Mouse (Mus musculus) yolk sac, embryonic 10.5 days (tissue): ENCODE measurements around the gene Rccd1.

Experiments used
- DNase-seq: peaks from one replicate; pipeline ENCODE4 v3.0.0-alpha.2; 2017; ENCODE audit warnings: low spot score

Rccd1 gene

GRCm38 (mm10) chr7:80324043-80324815 lies at the start of gene Rccd1:
Rccd1 (minus strand) TSS chr7:80324454.
- peak; percentile 97 for DNase-seq

DNA sequence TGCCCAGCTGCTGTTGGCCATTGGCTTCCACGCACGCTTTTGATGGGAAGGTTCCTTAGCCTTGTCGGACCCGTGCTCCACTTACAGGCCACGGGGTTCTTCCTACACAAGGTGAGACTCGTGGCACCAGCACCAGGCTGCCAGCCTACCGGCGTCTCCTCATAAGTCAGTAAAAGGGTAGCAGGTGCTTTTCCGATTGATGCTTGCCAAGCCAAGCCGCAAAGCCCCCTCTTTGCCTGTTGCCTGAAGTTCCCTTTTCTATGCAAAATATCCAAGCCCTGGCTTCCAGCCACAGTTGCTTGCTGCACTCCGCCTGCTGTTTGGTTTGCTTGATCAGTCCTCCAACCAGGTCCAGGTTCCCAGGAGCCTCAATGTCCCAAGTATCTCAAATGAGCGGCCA lies 49.6 kb upstream of the Rccd1 start:
- DNase-seq = no peak

DNA sequence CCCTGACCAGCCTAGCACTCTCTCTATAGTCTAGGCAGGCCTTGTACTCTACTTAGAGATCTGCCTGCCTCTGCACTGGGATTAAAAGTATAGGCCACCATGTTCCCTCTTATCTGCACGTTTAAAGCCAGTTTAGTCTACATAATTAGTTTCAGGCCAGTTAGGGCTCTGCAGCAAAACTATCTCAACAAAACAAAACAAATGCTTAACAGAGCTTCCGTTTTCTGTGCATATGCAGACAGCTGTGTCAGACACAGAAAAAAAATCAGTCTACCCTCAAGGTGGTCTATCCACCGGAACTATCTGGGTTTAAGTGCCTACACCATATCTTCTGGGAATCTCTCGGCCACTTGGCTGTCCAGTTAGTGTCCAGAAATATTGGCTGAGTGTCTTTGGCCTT lies 49.1 kb upstream of the Rccd1 start:
- no peak for DNase-seq

DNA sequence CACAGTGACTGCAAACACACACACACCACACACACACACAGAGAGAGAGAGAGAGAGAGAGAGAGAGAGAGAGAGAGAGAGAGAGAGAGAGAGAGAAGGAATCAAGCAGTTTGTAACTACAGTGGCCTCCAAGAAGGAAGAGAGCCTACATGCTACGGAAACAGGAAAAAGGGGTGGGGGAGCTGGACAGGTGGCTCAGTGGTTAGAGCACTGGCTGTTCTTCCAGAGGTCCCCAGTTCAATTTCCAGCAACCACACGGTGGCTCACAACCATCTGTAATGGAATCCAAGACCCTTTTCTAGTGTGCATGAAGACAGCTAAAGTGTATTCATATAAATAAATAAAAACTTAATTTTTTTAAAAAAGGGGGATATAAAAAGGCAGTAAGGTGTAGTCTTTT lies 48.4 kb upstream of the Rccd1 start:
- no peak for DNase-seq

- no peak for DNase-seq
These were observed 47.9 kb upstream of the Rccd1 start for GRCm38 (mm10) chr7:80372166-80372565.

GRCm38 (mm10) chr7:80371041-80371751 lies 46.9 kb upstream of the Rccd1 start, which contains the start of gene Man2a2:
Man2a2 (minus strand) TSS chr7:80371375.
- DNase-seq = peak; percentile 41

DNA sequence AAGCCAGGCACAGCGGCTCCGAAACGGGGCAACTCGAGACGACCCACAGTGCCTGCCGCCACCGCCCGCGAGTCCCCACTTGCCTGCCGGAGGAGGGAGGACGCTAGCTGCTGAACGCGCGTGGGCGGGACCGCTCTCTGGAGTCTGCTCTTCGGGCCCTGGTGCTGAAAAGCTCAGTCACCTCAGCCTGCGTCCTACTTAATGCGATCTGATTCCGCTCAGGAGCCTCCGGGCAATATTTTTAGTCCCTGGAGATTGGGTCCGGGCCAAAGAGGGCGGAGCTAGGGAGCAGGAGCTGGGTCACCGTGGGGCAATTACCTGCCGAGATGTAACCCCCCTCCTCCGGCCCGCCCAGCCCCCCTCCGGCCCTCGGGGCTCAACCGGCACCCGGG lies 46.4 kb upstream of the Rccd1 start:
- peak; percentile 68 for DNase-seq

- DNase-seq = no peak
These were observed 45.7 kb upstream of the Rccd1 start for GRCm38 (mm10) chr7:80369967-80370431.

DNA sequence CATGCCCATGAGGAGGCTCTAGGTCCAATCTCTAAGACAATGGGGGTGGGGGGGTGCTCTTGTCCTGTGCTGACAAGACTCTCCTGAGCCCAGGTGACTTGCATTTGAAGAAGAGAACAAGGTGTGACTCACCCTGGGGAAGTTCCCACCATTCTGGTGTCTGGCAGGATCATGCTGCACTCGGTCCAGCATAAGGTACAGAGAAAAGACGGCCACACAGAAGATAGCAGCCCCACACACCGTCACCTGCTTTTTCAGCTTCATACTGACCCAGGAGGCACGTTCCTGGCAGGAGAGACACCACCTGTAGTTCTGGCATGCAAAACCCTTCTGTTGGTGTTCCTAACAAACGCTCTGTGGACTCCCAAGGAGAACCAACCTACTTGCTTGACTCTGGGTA lies 45.2 kb upstream of the Rccd1 start:
- no peak for DNase-seq

DNA sequence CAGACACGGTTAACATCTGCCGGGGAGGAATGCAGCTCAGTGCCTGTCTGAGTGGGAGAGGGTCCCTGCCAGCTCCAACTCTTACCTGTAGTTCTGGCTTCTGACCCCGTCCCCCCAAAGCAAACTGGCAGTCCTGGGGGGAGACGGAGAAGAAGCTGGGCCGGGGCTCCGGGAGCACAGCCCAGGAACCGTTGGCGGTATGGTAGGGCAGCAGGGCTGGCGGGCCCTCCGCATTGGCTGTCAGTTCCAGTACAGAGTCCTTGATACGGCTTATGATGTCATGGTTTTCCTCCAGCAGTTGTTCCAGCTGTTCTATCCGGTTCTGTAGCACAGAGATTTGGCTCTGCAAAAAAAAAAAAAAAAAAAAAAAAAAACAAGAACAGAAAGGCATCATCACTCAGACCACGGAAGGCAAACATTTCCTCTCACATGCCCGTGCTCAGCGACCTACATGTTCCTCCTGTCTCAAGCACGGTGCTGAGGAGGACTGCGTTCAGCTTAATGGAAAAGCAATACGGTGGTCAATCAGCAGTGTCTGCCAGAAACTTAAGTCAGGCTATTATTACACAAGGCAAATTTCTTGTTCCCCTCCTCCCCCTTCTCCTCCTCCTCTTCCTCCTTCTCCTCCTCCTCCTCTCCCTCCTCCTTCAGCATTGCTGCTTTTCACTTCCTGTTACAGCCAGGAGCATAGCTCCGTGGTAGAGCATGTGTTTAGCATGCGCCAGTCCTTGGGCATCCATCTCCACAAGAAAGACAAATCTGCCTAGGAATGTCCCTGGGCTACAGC lies 44.6 kb upstream of the Rccd1 start:
- DNase-seq = no peak

DNA sequence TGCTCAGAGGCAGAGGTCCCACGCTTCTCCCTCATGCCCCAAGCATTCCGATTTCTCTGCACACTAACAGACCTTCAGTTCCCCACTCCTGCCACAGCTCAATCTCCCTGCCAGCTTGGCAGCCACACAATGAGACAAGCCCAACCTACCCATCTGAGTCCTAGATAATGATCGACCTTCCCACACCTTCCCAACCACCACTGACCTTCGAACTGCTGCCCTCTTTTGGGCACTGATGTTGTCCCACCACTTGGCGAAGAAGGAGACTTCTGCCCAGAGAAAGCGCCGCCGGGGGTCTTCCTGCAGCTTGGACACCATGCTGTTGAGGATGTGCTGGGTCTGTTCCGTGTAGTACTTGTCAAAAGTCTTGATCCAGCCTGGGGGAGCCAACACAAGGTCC lies 43.8 kb upstream of the Rccd1 start:
- DNase-seq = no peak

GRCm38 (mm10) chr7:80367232-80367631 lies 43.0 kb upstream of the Rccd1 start:
- no peak for DNase-seq

GRCm38 (mm10) chr7:80365759-80366158 lies 41.5 kb upstream of the Rccd1 start:
- no peak for DNase-seq

DNA sequence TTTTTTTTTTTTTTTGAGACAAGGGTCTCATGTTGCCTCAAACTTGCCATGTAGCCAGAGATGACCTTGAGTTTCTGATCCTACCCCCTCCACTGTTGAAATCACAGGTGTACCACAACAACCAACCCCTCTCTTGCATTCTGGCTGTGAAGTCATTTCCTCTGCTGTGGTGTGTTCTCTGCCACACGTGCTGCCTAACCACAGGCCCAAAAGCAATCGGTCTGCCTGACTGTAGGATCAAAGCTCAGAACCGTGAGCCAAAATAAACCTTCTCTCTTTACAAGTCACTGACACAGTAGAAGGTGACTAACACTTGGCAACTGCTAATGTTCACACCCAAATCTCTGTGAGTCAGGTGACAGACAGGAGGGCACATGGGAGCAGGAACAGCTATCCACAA lies 36.2 kb upstream of the Rccd1 start:
- DNase-seq = no peak

DNA sequence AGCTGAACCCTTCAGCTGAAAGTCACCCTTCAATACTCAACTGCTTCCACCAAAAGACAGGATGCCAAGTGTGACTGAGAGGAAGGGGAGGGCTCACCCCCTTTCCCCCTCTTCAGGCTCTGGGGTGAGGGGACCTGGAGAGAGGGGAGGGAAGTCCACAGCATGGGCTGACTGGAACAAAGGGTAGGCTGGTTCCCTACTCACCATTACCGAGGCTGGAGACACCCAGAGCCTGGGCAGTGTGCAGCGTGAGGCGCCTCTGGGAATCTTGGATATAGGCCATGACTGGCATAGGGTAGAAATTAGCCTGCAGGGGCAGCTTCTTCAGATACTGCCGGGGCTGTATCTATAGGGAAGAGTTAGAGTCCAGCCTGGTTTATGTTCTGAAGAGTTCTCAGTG lies 33.8 kb upstream of the Rccd1 start:
- DNase-seq = no peak

- DNase-seq = no peak
These were observed 32.9 kb upstream of the Rccd1 start for GRCm38 (mm10) chr7:80357156-80357555.

DNA sequence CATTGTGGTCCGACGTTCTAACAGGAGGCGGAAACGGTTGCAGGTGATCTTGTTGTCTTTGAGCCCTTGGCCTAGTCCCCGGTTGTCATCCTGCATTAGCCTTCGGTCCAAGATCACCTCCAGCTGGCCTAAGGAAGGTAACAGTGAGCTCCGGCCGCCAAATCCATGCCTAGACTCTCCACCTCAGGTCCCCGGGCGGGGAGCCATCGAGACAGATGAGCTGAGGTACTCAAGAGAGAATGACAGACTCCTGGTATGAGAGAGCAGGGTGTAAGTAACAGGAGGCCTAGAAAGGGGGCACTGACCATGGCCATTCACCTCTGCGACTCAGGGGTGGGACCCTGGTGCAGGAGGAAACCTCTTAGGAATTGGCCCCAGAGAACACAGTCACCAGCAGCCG lies 32.1 kb upstream of the Rccd1 start:
- no peak for DNase-seq

DNA sequence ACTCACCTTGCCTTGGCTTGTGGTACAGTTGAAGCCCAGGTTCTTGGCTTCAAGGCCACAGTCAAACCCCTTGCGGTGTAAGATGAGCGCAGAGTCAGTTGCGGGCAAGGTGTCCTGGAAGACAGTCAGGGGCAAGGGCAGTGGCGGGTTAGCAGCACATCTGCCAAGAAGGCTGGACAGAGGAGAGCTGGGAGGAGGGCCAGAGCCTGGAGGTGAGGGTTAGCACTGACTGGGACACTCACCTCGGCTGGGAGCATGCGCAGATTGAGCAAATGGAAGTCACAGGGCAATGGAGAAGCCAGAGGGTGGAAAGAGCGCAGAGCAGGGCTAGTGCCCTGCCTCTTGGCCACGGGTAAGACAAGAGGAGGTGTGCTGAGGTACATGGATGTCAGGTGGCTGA lies 28.7 kb upstream of the Rccd1 start:
- no peak for DNase-seq

GRCm38 (mm10) chr7:80350808-80351207 lies 26.6 kb upstream of the Rccd1 start:
- DNase-seq = no peak

DNA sequence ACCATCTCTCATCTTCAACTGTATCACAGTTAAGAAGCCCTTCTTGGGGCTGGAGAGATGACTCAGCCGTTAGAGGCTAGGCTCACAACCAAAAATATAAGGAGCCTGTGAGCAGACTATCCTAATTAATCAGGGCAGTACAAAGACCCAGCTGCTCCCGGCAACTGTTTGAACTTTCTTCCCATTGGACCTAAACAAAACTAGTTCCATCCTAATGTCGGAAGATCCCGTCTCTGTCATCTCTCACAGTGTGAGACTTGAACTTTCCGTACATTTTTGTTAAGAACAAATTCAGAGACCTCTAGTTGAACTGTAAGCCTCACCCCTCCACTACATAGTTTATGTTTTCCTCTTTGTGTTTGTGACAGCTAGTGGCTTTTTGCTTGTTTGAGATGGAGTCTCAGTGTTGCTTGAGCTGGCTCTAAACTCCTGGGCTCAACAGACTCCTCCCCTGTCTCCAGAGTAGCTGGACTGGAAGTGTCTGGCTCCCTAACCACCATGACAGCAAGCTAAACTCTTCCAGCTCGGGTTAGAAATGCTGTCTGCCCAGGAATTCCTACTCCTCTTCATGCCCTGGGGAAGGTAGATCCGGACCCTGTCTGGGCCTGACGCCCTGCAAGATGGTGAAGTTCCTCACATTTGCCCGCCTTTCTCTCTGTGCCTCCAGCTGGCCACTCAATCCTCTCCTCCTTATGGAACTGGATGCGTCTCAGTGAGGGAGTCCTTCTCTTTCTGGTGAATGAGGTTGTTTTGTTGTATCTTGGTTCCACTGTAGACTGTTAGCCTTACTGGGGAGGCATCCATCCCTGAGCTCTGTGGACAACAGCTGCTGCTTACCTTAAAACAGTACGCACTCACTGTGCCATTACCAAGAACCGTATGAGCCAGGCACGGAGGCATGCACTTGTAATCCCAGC lies 23.7 kb upstream of the Rccd1 start:
- DNase-seq = no peak

DNA sequence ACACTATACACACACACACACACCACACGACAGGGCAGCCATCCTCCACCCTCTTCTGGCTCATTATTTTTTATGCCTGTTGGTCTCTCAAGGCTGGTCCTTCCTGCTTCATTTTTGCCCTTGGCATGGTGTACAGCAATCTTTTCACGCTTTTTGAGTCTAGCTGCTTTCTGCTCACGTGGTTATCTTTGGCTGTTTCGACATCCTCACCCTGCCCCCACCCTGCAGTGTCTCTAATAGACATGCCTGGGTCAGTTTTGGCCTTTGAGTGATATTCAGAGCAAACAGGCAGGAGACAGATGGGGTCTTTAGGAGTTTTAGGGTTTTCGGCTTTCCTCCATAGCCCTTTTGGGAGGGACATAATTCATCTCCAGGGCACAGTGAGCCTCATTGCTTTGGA lies 22.6 kb upstream of the Rccd1 start:
- DNase-seq = no peak

- DNase-seq = no peak
These were observed 21.9 kb upstream of the Rccd1 start for GRCm38 (mm10) chr7:80346173-80346572.
